Comparison of ENCODE assay signal across 19 mouse cellular contexts in genomic region chr5:135179616-135180015, GRCm38 (mm10).
A peak's percentile ranks its signal among the peaks of the same experiment; 100 is the strongest.
DNase-seq lines count a peak whose midpoint lies in the region.
"Had no signal": no experiment of that assay in that cellular context is flagged by ENCODE, and none has a peak within 500 bp of the region (broad histone marks: within the 10 kb centered on the region; RNA-seq: fewer than 3 reads in every experiment).

No protein-coding gene starts in this region.

- DNase-seq in heart, adult 11 months: peak; percentile 79
- DNase-seq in heart, adult 9 months (ENCODE audit: low spot score in 2 of 2): no peak
- peak; percentile 55 to 58 for DNase-seq in cerebellum, adult 18-20 months
- peak; percentile 80 for DNase-seq in cerebellum, adult 9-10 months
- DNase-seq in cerebellum, postnatal 36 days: peak; percentile 44 to 57
- DNase-seq in lung, adult 18-20 months: no peak
- no peak for DNase-seq in right cerebral cortex, postnatal 25 days
- DNase-seq: adrenal gland, postnatal 25 days; embryo, embryonic 11 days; gastrocnemius, adult 2 months; gastrocnemius, postnatal 36 days; heart, adult 2 months; heart, postnatal 10 days; kidney, adult 2 months; kidney, postnatal 36 days; liver; lung, embryonic 14.5 days; right cerebral cortex, postnatal 4 days; thymus, postnatal 4 days had no signal

Comparison
In these comparisons a context has a peak if more than half of its experiments do, and no peak if none do; other contexts are left out.
1. DNase-seq: peak in heart, adult 11 months (single experiment), cerebellum, adult 18-20 months (2 of 2), cerebellum, adult 9-10 months (single experiment) and cerebellum, postnatal 36 days (2 of 2); none in heart, adult 9 months (0 of 2), lung, adult 18-20 months (0 of 2) and right cerebral cortex, postnatal 25 days (single experiment).